Mouse (Mus musculus) Patski (cell line): Measurements from ENCODE around the gene Ptges. TPM values are rescaled to one million over a fixed set of nuclear protein-coding genes. Genes with fewer than 3 reads are reported as not detected.
"Not testable (repeated sequence)": the region's sequence is repeated elsewhere in the genome, so short reads cannot be mapped to it uniquely, and the experiment has no call there.

Experiments
- ATAC-seq: fragments of 100-300 bp; one replicate; pipeline ENCODE4 v1.8.0; 2021
- CTCF ChIA-PET: fragments of 350-600 bp; sonication (Branson Sonifier 250); formaldehyde crosslinking; loops from one replicate; lab custom pipeline; 2022; ENCODE audit warnings: inconsistent platforms; lab: Charles Lee
- POLR2A ChIA-PET: fragments of 350-600 bp; sonication (Branson Sonifier 250); formaldehyde crosslinking; loops from one replicate; lab custom pipeline; 2022; ENCODE audit warnings: antibody characterized with exemption, inconsistent platforms; lab: Charles Lee
- DNase-seq: peaks from one replicate; pipeline ENCODE4 v3.0.0-alpha.2; 2011; ENCODE audit warnings: low read depth, low spot score
- H3K27me3 ChIP-seq: fragments of 371-371 bp; one replicate; pipeline ENCODE4 v1.5.1; 2021
- CTCF ChIP-seq: fragments of 100-300 bp; IDR thresholded peaks from one replicate; pipeline ENCODE4 v1.5.1; 2021
- in situ Hi-C: fragments of 300-500 bp; cut with MboI; formaldehyde crosslinking; loops from 3 replicates; pipeline ENCODE4 v1.11.1; 2018; ENCODE audit warnings: low pct_unique_long_range_greater_than_20kb, mixed read lengths
- polyA plus RNA-seq: library from polyadenylated mRNA; unstranded; gene quantifications from one replicate; pipeline ENCODE4 v1.2.3, GENCODE M21; 2021

Ptges gene
- polyA plus RNA-seq, 1 experiment from 2014 or later = 0.44 TPM

DNA sequence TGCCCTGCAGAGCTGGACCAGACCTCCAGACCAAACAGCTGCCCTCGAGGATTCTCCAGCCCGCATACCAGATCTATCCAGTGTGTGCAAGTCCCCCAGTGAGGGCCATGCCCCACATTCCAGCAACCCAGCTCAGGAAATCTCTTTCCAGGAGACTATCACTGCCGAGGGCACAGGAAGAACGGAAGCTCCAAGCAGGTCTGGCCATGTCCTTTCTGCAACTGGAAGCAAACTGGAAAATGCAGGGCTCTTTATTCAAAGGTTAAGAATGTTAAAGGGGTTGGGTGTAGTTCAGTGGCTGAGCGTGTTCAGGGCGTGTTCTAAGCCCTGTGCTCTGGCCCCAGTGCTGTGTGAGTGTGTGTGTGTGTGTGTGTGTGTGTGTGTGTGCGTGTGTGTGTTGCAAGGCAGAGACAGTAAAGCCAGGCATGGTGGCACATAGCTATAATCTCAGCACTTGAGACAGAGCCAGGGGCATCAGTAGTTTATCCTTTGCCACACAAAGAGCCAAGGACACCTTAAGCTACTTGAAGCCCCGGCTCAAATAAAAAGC is 10.8 kb downstream of the Ptges start:
- CTCF ChIA-PET = interaction anchor here (0.6 to 1.7 kb wide), 3 partner anchors 15 to 92 kb away, joined by 3 to 6 read pairs (median 3); no protein-coding TSS in a partner anchor
- POLR2A ChIA-PET = interaction anchor here (0.7 to 1.1 kb wide), 4 partner anchors 16 to 210 kb away, joined by 3 to 7 read pairs (median 4); no protein-coding TSS in a partner anchor
- no peaks in the 10 kb centered on the region for H3K27me3 ChIP-seq
- no peak for ATAC-seq
- no peak for TF ChIP-seq CTCF
- in situ Hi-C loops = no loop called here
- no peak for DNase-seq

- ChIA-PET POLR2A (interaction anchor here (0.8 to 0.9 kb wide), 2 partner anchors 16 to 122 kb away, joined by 3 to 6 read pairs; no protein-coding TSS in a partner anchor), CTCF (interaction anchor here (1.0 kb wide), 1 partner anchor 11 kb away, joined by 3 read pairs; the partner anchor contains the start of gene Ptges)
- ATAC-seq (no peak), DNase-seq (no peak)
- no peak for TF ChIP-seq CTCF
- in situ Hi-C loops = no loop called here
- H3K27me3 ChIP-seq = no peaks in the 10 kb centered on the region
Observed at GRCm38 (mm10) chr2:30918126-30918525, 11.5 kb downstream of the Ptges start.

DNA sequence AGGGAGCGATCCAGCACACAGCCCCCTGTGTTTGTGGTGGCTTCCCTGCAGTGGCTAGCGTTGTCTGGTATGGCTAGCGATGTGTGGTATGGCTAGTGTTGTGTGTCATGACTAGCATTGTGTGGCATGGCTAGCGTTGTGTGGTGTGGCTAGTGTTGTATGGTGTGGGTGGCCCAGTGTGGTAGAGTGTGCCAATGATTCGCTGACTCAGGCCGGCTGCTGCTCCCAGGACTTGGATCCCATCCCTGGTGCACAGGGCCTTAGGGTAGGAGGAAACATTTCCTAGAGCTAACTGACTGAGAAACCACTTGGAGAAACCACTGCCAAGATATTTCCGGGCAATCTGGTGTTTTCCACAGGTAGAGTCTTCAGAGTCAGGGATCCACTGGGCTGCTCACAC is 12.0 kb downstream of the Ptges start:
- H3K27me3 ChIP-seq = no peaks in the 10 kb centered on the region
- DNase-seq (no peak), ATAC-seq (peak; percentile 59)
- ChIA-PET CTCF (interaction anchor here (1.0 to 1.2 kb wide), 3 partner anchors 9 to 12 kb away, joined by 3 to 4 read pairs (median 3); partner anchors contain the start of gene Ptges), POLR2A (no interaction called here)
- in situ Hi-C loops = no loop called here
- TF ChIP-seq CTCF = no peak

- POLR2A ChIA-PET, H3K27me3 ChIP-seq, in situ Hi-C loops, DNase-seq, ATAC-seq, CTCF ChIA-PET: not testable (repeated sequence)
Observed at GRCm38 (mm10) chr2:30915933-30916332, 13.7 kb downstream of the Ptges start.

GRCm38 (mm10) chr2:30915376-30915775 is 14.3 kb downstream of the Ptges start:
- ATAC-seq = no peak
- H3K27me3 ChIP-seq = no peaks in the 10 kb centered on the region
- POLR2A ChIA-PET = no interaction called here
- in situ Hi-C loops = no loop called here
- TF ChIP-seq CTCF = no peak
- no peak for DNase-seq
- CTCF ChIA-PET = no interaction called here

GRCm38 (mm10) chr2:30914836-30915235 is 14.8 kb downstream of the Ptges start:
- ChIA-PET POLR2A (no interaction called here), CTCF (no interaction called here)

GRCm38 (mm10) chr2:30913022-30913421 is 16.6 kb downstream of the Ptges start:
- ChIA-PET CTCF (interaction anchor here (0.9 to 1.7 kb wide), 4 partner anchors 9 to 65 kb away, joined by 4 to 5 read pairs (median 4); no protein-coding TSS in a partner anchor), POLR2A (interaction anchor here (1.2 to 1.4 kb wide), 3 partner anchors 12 to 16 kb away, joined by 3 to 4 read pairs (median 3); no protein-coding TSS in a partner anchor)
- in situ Hi-C loops = no loop called here
- ATAC-seq = no peak
- TF ChIP-seq CTCF = no peak
- no peak for DNase-seq
- no peaks in the 10 kb centered on the region for H3K27me3 ChIP-seq

More at GRCm38 (mm10) chr2:30914836-30915235, 14.8 kb downstream of the Ptges start:
- in situ Hi-C loops = no loop called here
- DNase-seq = no peak
- TF ChIP-seq CTCF = no peak
- ATAC-seq = no peak
- no peaks in the 10 kb centered on the region for H3K27me3 ChIP-seq

GRCm38 (mm10) chr2:30912291-30912773 is 17.3 kb downstream of the Ptges start:
- ChIA-PET CTCF (interaction anchor here (0.7 to 1.7 kb wide), 6 partner anchors 8 to 241 kb away, joined by 3 to 5 read pairs (median 4); no protein-coding TSS in a partner anchor), POLR2A (interaction anchor here (1.2 to 1.4 kb wide), 3 partner anchors 11 to 16 kb away, joined by 3 to 4 read pairs (median 3); no protein-coding TSS in a partner anchor)
- TF ChIP-seq CTCF = no peak
- in situ Hi-C loops = no loop called here
- DNase-seq = no peak
- ATAC-seq = peak; percentile 31
- H3K27me3 ChIP-seq = no peaks in the 10 kb centered on the region

- CTCF ChIA-PET = interaction anchor here (1.2 kb wide), 1 partner anchor 16 kb away, joined by 3 read pairs; no protein-coding TSS in a partner anchor
- ATAC-seq (no peak), DNase-seq (no peak)
- POLR2A ChIA-PET = no interaction called here
- H3K27me3 ChIP-seq = no peaks in the 10 kb centered on the region
- in situ Hi-C loops = loop anchor here (5.0 kb wide), 1 partner anchor 601 kb away; no protein-coding TSS in a partner anchor
- no peak for TF ChIP-seq CTCF
Observed at GRCm38 (mm10) chr2:30906641-30907040, 23.0 kb downstream of the Ptges start.

DNA sequence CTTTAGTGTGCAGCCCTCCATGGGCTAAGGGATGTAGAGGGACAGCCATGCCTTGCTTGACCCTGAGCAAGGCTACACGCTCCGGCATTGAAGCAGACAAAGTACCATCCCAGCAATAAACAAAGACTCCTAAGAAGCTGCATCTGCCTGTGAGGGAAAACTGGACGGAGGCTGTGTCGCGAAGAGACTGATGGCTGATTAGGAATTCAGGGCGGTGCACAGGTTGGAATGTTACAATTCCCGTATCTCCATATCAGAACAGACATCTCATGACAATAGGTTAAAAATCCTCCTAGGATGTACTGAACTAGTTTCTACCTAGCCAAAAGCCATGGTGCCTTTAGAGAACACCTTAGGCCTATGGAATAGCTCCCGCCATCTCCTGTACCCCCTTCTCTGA is 23.8 kb downstream of the Ptges start:
- ATAC-seq (no peak), DNase-seq (no peak)
- CTCF ChIA-PET = interaction anchor here (1.2 kb wide), 1 partner anchor 15 kb away, joined by 3 read pairs; no protein-coding TSS in a partner anchor
- in situ Hi-C loops = loop anchor here (5.0 kb wide), 1 partner anchor 601 kb away; no protein-coding TSS in a partner anchor
- no peaks in the 10 kb centered on the region for H3K27me3 ChIP-seq
- POLR2A ChIA-PET = no interaction called here
- no peak for TF ChIP-seq CTCF
